Mouse (Mus musculus) CH12.LX (cell line): ENCODE results near the gene Spata31d1b. TPM values are rescaled to one million over a fixed set of nuclear protein-coding genes. Genes with fewer than 3 reads are reported as not detected.

ENCODE experiments used
- DNase-seq: peaks from one replicate; pipeline ENCODE4 v3.0.0-alpha.2; 2013; ENCODE audit errors: extremely low read depth
- H3K27ac ChIP-seq: 2 replicates; pipeline ENCODE4 v1.5.1; 2012; ENCODE audit warnings: low read depth, mild to moderate bottlenecking, control low read depth, moderate library complexity; ENCODE audit not compliant: insufficient read depth
- H3K27me3 ChIP-seq: replicated peaks from 2 replicates; pipeline ENCODE3; 2012; ENCODE audit warnings: inconsistent platforms
- H3K36me3 ChIP-seq, 2 experiments: replicated peaks in 1 of 2; 2 replicates each; pipeline versions ENCODE3 to v1.6.1; 2012; ENCODE audit warnings: inconsistent platforms in 1 of 2, low read length in 1 of 2, mild to moderate bottlenecking in 1 of 2, mixed read lengths in 1 of 2, moderate library complexity in 1 of 2; ENCODE audit not compliant: control insufficient read depth in 1 of 2, insufficient read depth in 1 of 2
- H3K4me1 ChIP-seq, 2 experiments: 2 replicates each; pipeline ENCODE4 v1.6.1; 2012; ENCODE audit warnings: inconsistent platforms in 1 of 2, moderate library complexity in 1 of 2; ENCODE audit not compliant: insufficient read depth in 2 of 2, control insufficient read depth in 1 of 2
- H3K4me2 ChIP-seq: 2 replicates; pipeline ENCODE4 v1.6.1; 2012; ENCODE audit warnings: low read depth, mild to moderate bottlenecking, control low read depth; ENCODE audit not compliant: poor library complexity, insufficient read depth, severe bottlenecking
- H3K4me3 ChIP-seq, 3 experiments: fragments of 150-350 bp in 1 of 3; sonication (generic) in 1 of 3; replicated peaks in 1 of 3; 2 replicates each; pipeline versions ENCODE3 to v1.5.1; 2011 to 2012; ENCODE audit warnings: low read depth in 2 of 3, low read length in 2 of 3, mild to moderate bottlenecking in 2 of 3, moderate library complexity in 2 of 3, control low read depth in 1 of 3, improper control_type of control experiment in 1 of 3, inconsistent platforms in 1 of 3, mixed read lengths in 1 of 3; ENCODE audit not compliant: poor library complexity in 1 of 3
- H3K79me2 ChIP-seq: replicated peaks from 2 replicates; pipeline ENCODE4 v1.6.1; 2012; ENCODE audit warnings: mild to moderate bottlenecking, moderate library complexity; ENCODE audit not compliant: control insufficient read depth, poor library complexity, insufficient read depth, severe bottlenecking; ENCODE audit errors: extremely low read depth
- H3K9ac ChIP-seq: 2 replicates; pipeline ENCODE4 v1.6.1; 2012; ENCODE audit warnings: low read depth, mild to moderate bottlenecking, control low read depth, moderate library complexity; ENCODE audit not compliant: insufficient read depth
- H3K9me3 ChIP-seq: replicated peaks from 2 replicates; pipeline ENCODE3; 2012; ENCODE audit warnings: low read length, inconsistent platforms, mixed read lengths
- BHLHE40 ChIP-seq: IDR thresholded peaks from 2 replicates; pipeline ENCODE4 v1.6.1; 2011; ENCODE audit warnings: mild to moderate bottlenecking, low read depth, low read length, improper control_type of control experiment
- CHD1 ChIP-seq: IDR thresholded peaks from 2 replicates; pipeline ENCODE4 v1.6.1; 2012; ENCODE audit warnings: low read depth, low read length, improper control_type of control experiment, inconsistent platforms
- CHD2 ChIP-seq: IDR thresholded peaks from 2 replicates; pipeline ENCODE4 v1.6.1; 2011; ENCODE audit warnings: low read length, improper control_type of control experiment
- CTCF ChIP-seq, 2 experiments: IDR thresholded peaks in 1 of 2; conservative IDR thresholded peaks in 1 of 2; 2 replicates each; pipeline ENCODE4 v1.5.1; 2011 to 2012; ENCODE audit warnings: low read depth in 2 of 2, low read length in 2 of 2, improper control_type of control experiment in 1 of 2, inconsistent platforms in 1 of 2, mild to moderate bottlenecking in 1 of 2, moderate library complexity in 1 of 2
- ETS1 ChIP-seq: conservative IDR thresholded peaks from 2 replicates; pipeline ENCODE4 v1.6.1; 2012; ENCODE audit warnings: low read depth, mild to moderate bottlenecking, inconsistent platforms, low read length, improper control_type of control experiment, moderate library complexity
- KAT2A ChIP-seq: IDR thresholded peaks from 2 replicates; pipeline ENCODE4 v1.6.1; 2012; ENCODE audit warnings: low read length, improper control_type of control experiment, inconsistent platforms; ENCODE audit not compliant: insufficient replicate concordance
- MAFK ChIP-seq: IDR thresholded peaks from 2 replicates; pipeline ENCODE4 v1.6.1; 2011; ENCODE audit warnings: low read length, improper control_type of control experiment; ENCODE audit not compliant: insufficient replicate concordance
- MAX ChIP-seq: IDR thresholded peaks from 2 replicates; pipeline ENCODE4 v1.6.1; 2011; ENCODE audit warnings: low read length, improper control_type of control experiment
- MEF2A ChIP-seq: IDR thresholded peaks from 2 replicates; pipeline ENCODE4 v1.6.1; 2014; ENCODE audit warnings: low read depth, mild to moderate bottlenecking, inconsistent platforms, low read length, improper control_type of control experiment, borderline replicate concordance
- MXI1 ChIP-seq: IDR thresholded peaks from 2 replicates; pipeline ENCODE4 v1.6.1; 2011; ENCODE audit warnings: mild to moderate bottlenecking, low read depth, low read length, improper control_type of control experiment
- MYC ChIP-seq: IDR thresholded peaks from 2 replicates; pipeline ENCODE4 v1.6.1; 2011; ENCODE audit warnings: low read depth, mild to moderate bottlenecking, improper control_type of control experiment, low read length
- NELFE ChIP-seq: IDR thresholded peaks from 2 replicates; pipeline ENCODE4 v1.6.1; 2011; ENCODE audit warnings: low read depth, low read length, improper control_type of control experiment
- PAX5 ChIP-seq: IDR thresholded peaks from 2 replicates; pipeline ENCODE4 v1.6.1; 2012; ENCODE audit warnings: low read length, inconsistent platforms, mixed read lengths
- POLR2A ChIP-seq: IDR thresholded peaks from 2 replicates; pipeline ENCODE4 v1.6.1; 2011; ENCODE audit warnings: low read depth, mild to moderate bottlenecking, improper control_type of control experiment, low read length
- POLR2AphosphoS2 ChIP-seq: IDR thresholded peaks from 2 replicates; pipeline ENCODE4 v1.6.1; 2011; ENCODE audit warnings: low read depth, low read length, improper control_type of control experiment
- RAD21 ChIP-seq: IDR thresholded peaks from 2 replicates; pipeline ENCODE4 v1.6.1; 2011; ENCODE audit warnings: low read depth, mild to moderate bottlenecking, low read length, improper control_type of control experiment, moderate library complexity
- SIN3A ChIP-seq: IDR thresholded peaks from 2 replicates; pipeline ENCODE4 v1.6.1; 2012; ENCODE audit warnings: low read length, improper control_type of control experiment, inconsistent platforms
- SMC3 ChIP-seq: IDR thresholded peaks from 2 replicates; pipeline ENCODE4 v1.6.1; 2011; ENCODE audit warnings: low read depth, low read length, improper control_type of control experiment
- TBP ChIP-seq: conservative IDR thresholded peaks from 2 replicates; pipeline ENCODE4 v1.6.1; 2011; ENCODE audit warnings: low read depth, low read length, improper control_type of control experiment
- TCF12 ChIP-seq: IDR thresholded peaks from 2 replicates; pipeline ENCODE4 v1.6.1; 2014; ENCODE audit warnings: low read depth, mild to moderate bottlenecking, inconsistent platforms, low read length, improper control_type of control experiment
- UBTF ChIP-seq: IDR thresholded peaks from 2 replicates; pipeline ENCODE4 v1.6.1; 2012; ENCODE audit warnings: low read depth, mild to moderate bottlenecking, inconsistent platforms, low read length, improper control_type of control experiment, moderate library complexity
- USF1 ChIP-seq: IDR thresholded peaks from 2 replicates; pipeline ENCODE4 v1.6.1; 2014; ENCODE audit warnings: low read depth, mild to moderate bottlenecking, inconsistent platforms, low read length, improper control_type of control experiment
- ZC3H11A ChIP-seq: IDR thresholded peaks from 2 replicates; pipeline ENCODE4 v1.6.1; 2012; ENCODE audit warnings: low read depth, mild to moderate bottlenecking, inconsistent platforms, low read length, improper control_type of control experiment
- ZKSCAN1 ChIP-seq: IDR thresholded peaks from 2 replicates; pipeline ENCODE4 v1.6.1; 2012; ENCODE audit warnings: low read depth, inconsistent platforms, low read length, improper control_type of control experiment, borderline replicate concordance
- dilution Hi-C: fragments of 300-500 bp; cut with MboI; formaldehyde crosslinking; loops from 2 replicates; pipeline ENCODE4 v1.14.3; 2020; ENCODE audit warnings: low sequenced_read_pairs; ENCODE audit not compliant: extremely low pct_unique_long_range_greater_than_20kb, extremely low pct_ligation_motif_present
- in situ Hi-C: fragments of 300-500 bp; cut with MboI; formaldehyde crosslinking; loops from 3 replicates; pipeline ENCODE4 v1.14.3; 2019; ENCODE audit warnings: low sequenced_read_pairs, low pct_ligation_motif_present, low pct_unique_long_range_greater_than_20kb, mixed read lengths
- polyA plus RNA-seq: library from polyadenylated mRNA; unstranded; fragments of >175 nt; gene quantifications from 2 replicates; pipeline ENCODE4 v1.2.1, GENCODE M21; 2012; ENCODE audit warnings: low read depth; ENCODE audit not compliant: insufficient read length
- total RNA-seq, 2 experiments: library from RNA; depleted of rRNA; stranded (reverse); fragments of 300-350 nt in 1 of 2; fragments of >200 nt in 1 of 2; gene quantifications; 2 replicates each; pipeline ENCODE4 v1.2.3; 2012 to 2014

Spata31d1b gene
- total and polyA plus RNA-seq, 3 experiments, result 0.09 to 0.30 (median 0.27) TPM

DNA sequence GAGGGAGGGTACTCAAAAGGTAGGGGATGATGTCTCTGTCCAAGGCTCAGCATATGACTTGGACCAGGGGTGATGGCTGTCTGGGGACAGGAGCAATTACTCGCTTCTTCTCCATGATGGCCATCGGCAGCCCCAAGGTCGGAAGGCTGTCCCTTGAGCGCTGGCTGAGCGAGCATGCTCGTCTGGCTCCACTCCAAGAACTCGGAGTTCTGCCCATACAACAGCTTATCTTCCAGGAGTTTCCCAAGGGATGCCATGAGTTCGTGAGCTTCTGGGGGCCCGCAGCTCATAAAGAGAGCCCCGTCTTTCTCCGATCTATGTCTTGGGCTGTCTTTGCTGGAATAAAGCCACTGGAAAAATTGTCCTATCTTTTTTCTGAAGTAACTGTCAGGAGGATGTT is 29.0 kb downstream of the Spata31d1b start:
- Histone ChIP-seq H3K4me1 (no peaks in the 10 kb centered on the region), H3K27me3 (no peaks in the 10 kb centered on the region), H3K27ac (no peak overlapping the region), H3K79me2 (no peaks in the 10 kb centered on the region), H3K4me2 (no peak overlapping the region), H3K4me3 (no peak overlapping the region)
- DNase-seq, result no peak
- TF ChIP-seq BHLHE40, result no peak
- no peak for TF ChIP-seq MYC
- TF ChIP-seq MAFK, result no peak
- no peak for TF ChIP-seq KAT2A
- TF ChIP-seq ZKSCAN1, result no peak
- TF ChIP-seq POLR2AphosphoS2, result no peak
- no peak for TF ChIP-seq PAX5
- TF ChIP-seq ZC3H11A, result no peak
- TF ChIP-seq CHD2, result no peak
- no peak for TF ChIP-seq CHD1
- TF ChIP-seq ETS1, result no peak
- no peak for TF ChIP-seq SIN3A
- no peak for TF ChIP-seq TBP
- no peak for TF ChIP-seq USF1
- no peak for TF ChIP-seq MAX
- no peak for TF ChIP-seq POLR2A
- TF ChIP-seq, all 38 proteins: peak for 0
- in situ Hi-C loops, result loop anchor here (25.0 kb wide), 1 partner anchor 1129 kb away; the partner anchor contains the start of gene Slc28a3
- H3K36me3 ChIP-seq, result no peaks in the 10 kb centered on the region
- no peaks in the 10 kb centered on the region for H3K9me3 ChIP-seq
- H3K9ac ChIP-seq, result no peak overlapping the region
- dilution Hi-C loops, result no loop called here

DNA sequence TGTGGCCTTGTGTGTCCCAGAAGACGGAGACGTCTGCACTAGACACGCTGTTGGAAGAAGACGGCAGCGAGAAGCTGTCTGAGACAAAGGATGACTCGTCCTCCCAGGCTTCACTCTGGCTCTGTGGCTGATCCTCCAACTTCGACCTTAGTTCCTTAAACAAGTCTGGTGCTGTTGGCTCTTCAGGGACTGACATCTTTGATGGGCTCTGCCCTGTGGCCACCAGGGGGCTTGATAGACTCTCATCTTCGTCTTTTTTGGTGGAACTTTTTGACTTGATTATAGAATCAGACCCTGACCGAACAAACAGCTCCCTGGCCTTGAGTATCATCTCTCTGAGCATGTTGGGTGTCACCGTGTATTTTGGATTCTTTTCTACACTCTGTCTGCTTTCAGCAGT is 29.6 kb downstream of the Spata31d1b start:
- DNase-seq, result peak; percentile 29
- no peak overlapping the region for H3K27ac ChIP-seq
- H3K4me1 ChIP-seq, result no peaks in the 10 kb centered on the region
- H3K4me3 ChIP-seq, result no peak overlapping the region
- TF ChIP-seq NELFE, result no peak
- TF ChIP-seq TCF12, result no peak
- TF ChIP-seq UBTF, result no peak
- peak in 1 of 2 experiments; percentile 65; a peak in 3 of 4 replicates for TF ChIP-seq CTCF (conservative IDR thresholded peaks at IDR 0.05 in 1 of 2, IDR thresholded peaks at IDR 0.05 in 1 of 2; ENCODE audit: low read depth in 2 of 2, low read length in 2 of 2)
- TF ChIP-seq USF1, result no peak
- TF ChIP-seq MXI1, result no peak
- peak; percentile 16 for TF ChIP-seq RAD21
- no peak for TF ChIP-seq MAFK
- no peak for TF ChIP-seq MEF2A
- peak; percentile 43 for TF ChIP-seq SMC3
- TF ChIP-seq CHD1, result no peak
- H3K36me3 ChIP-seq, result no peaks in the 10 kb centered on the region
- H3K9ac ChIP-seq, result no peak overlapping the region
- no peak overlapping the region for H3K4me2 ChIP-seq
- in situ Hi-C loops (loop anchor here (25.0 kb wide), 1 partner anchor 1129 kb away; the partner anchor contains the start of gene Slc28a3), dilution Hi-C loops (no loop called here)
- H3K79me2 ChIP-seq, result no peaks in the 10 kb centered on the region
- no peaks in the 10 kb centered on the region for H3K9me3 ChIP-seq
- H3K27me3 ChIP-seq, result no peaks in the 10 kb centered on the region
